Mouse (Mus musculus) CH12.LX (cell line): ENCODE data around the gene Tent5b. TPM values are rescaled to one million over a fixed set of nuclear protein-coding genes. Genes with fewer than 3 reads are reported as not detected.
A peak's percentile ranks its signal among the peaks of the same experiment; 100 is the strongest.

Experiments
- DNase-seq: peaks from one replicate; pipeline ENCODE4 v3.0.0-alpha.2; 2013; ENCODE audit errors: extremely low read depth
- H3K27ac ChIP-seq: 2 replicates; pipeline ENCODE4 v1.5.1; 2012; ENCODE audit warnings: low read depth, mild to moderate bottlenecking, control low read depth, moderate library complexity; ENCODE audit not compliant: insufficient read depth
- H3K27me3 ChIP-seq: replicated peaks from 2 replicates; pipeline ENCODE3; 2012; ENCODE audit warnings: inconsistent platforms
- H3K36me3 ChIP-seq, 2 experiments: replicated peaks in 1 of 2; 2 replicates each; pipeline versions ENCODE3 to v1.6.1; 2012; ENCODE audit warnings: inconsistent platforms in 1 of 2, low read length in 1 of 2, mild to moderate bottlenecking in 1 of 2, mixed read lengths in 1 of 2, moderate library complexity in 1 of 2; ENCODE audit not compliant: control insufficient read depth in 1 of 2, insufficient read depth in 1 of 2
- H3K4me1 ChIP-seq, 2 experiments: 2 replicates each; pipeline ENCODE4 v1.6.1; 2012; ENCODE audit warnings: inconsistent platforms in 1 of 2, moderate library complexity in 1 of 2; ENCODE audit not compliant: insufficient read depth in 2 of 2, control insufficient read depth in 1 of 2
- H3K4me2 ChIP-seq: 2 replicates; pipeline ENCODE4 v1.6.1; 2012; ENCODE audit warnings: low read depth, mild to moderate bottlenecking, control low read depth; ENCODE audit not compliant: poor library complexity, insufficient read depth, severe bottlenecking
- H3K4me3 ChIP-seq, 3 experiments: fragments of 150-350 bp in 1 of 3; sonication (generic) in 1 of 3; replicated peaks in 1 of 3; 2 replicates each; pipeline versions ENCODE3 to v1.5.1; 2011 to 2012; ENCODE audit warnings: low read depth in 2 of 3, low read length in 2 of 3, mild to moderate bottlenecking in 2 of 3, moderate library complexity in 2 of 3, control low read depth in 1 of 3, improper control_type of control experiment in 1 of 3, inconsistent platforms in 1 of 3, mixed read lengths in 1 of 3; ENCODE audit not compliant: poor library complexity in 1 of 3
- H3K79me2 ChIP-seq: replicated peaks from 2 replicates; pipeline ENCODE4 v1.6.1; 2012; ENCODE audit warnings: mild to moderate bottlenecking, moderate library complexity; ENCODE audit not compliant: control insufficient read depth, poor library complexity, insufficient read depth, severe bottlenecking; ENCODE audit errors: extremely low read depth
- H3K9ac ChIP-seq: 2 replicates; pipeline ENCODE4 v1.6.1; 2012; ENCODE audit warnings: low read depth, mild to moderate bottlenecking, control low read depth, moderate library complexity; ENCODE audit not compliant: insufficient read depth
- H3K9me3 ChIP-seq: replicated peaks from 2 replicates; pipeline ENCODE3; 2012; ENCODE audit warnings: low read length, inconsistent platforms, mixed read lengths
- BHLHE40 ChIP-seq: IDR thresholded peaks from 2 replicates; pipeline ENCODE4 v1.6.1; 2011; ENCODE audit warnings: mild to moderate bottlenecking, low read depth, low read length, improper control_type of control experiment
- CHD1 ChIP-seq: IDR thresholded peaks from 2 replicates; pipeline ENCODE4 v1.6.1; 2012; ENCODE audit warnings: low read depth, low read length, improper control_type of control experiment, inconsistent platforms
- CTCF ChIP-seq, 2 experiments: IDR thresholded peaks in 1 of 2; conservative IDR thresholded peaks in 1 of 2; 2 replicates each; pipeline ENCODE4 v1.5.1; 2011 to 2012; ENCODE audit warnings: low read depth in 2 of 2, low read length in 2 of 2, improper control_type of control experiment in 1 of 2, inconsistent platforms in 1 of 2, mild to moderate bottlenecking in 1 of 2, moderate library complexity in 1 of 2
- ELF1 ChIP-seq: IDR thresholded peaks from 2 replicates; pipeline ENCODE4 v1.6.1; 2014; ENCODE audit warnings: low read depth, mild to moderate bottlenecking, inconsistent platforms, low read length, improper control_type of control experiment
- EP300 ChIP-seq: IDR thresholded peaks from 2 replicates; pipeline ENCODE4 v1.6.1; 2011; ENCODE audit warnings: low read length, improper control_type of control experiment
- ETS1 ChIP-seq: conservative IDR thresholded peaks from 2 replicates; pipeline ENCODE4 v1.6.1; 2012; ENCODE audit warnings: low read depth, mild to moderate bottlenecking, inconsistent platforms, low read length, improper control_type of control experiment, moderate library complexity
- GABPA ChIP-seq: IDR thresholded peaks from 2 replicates; pipeline ENCODE4 v1.6.1; 2012; ENCODE audit warnings: low read depth, low read length, improper control_type of control experiment, inconsistent platforms; ENCODE audit not compliant: insufficient replicate concordance
- IRF4 ChIP-seq: IDR thresholded peaks from 2 replicates; pipeline ENCODE4 v1.6.1; 2014; ENCODE audit warnings: low read depth, mild to moderate bottlenecking, inconsistent platforms, low read length, improper control_type of control experiment
- JUND ChIP-seq: conservative IDR thresholded peaks from 2 replicates; pipeline ENCODE4 v1.6.1; 2011; ENCODE audit warnings: low read depth, low read length, improper control_type of control experiment
- KAT2A ChIP-seq: IDR thresholded peaks from 2 replicates; pipeline ENCODE4 v1.6.1; 2012; ENCODE audit warnings: low read length, improper control_type of control experiment, inconsistent platforms; ENCODE audit not compliant: insufficient replicate concordance
- MAZ ChIP-seq: IDR thresholded peaks from 2 replicates; pipeline ENCODE4 v1.6.1; 2012; ENCODE audit warnings: low read depth, mild to moderate bottlenecking, inconsistent platforms, low read length, improper control_type of control experiment, moderate library complexity
- NELFE ChIP-seq: IDR thresholded peaks from 2 replicates; pipeline ENCODE4 v1.6.1; 2011; ENCODE audit warnings: low read depth, low read length, improper control_type of control experiment
- POLR2A ChIP-seq: IDR thresholded peaks from 2 replicates; pipeline ENCODE4 v1.6.1; 2011; ENCODE audit warnings: low read depth, mild to moderate bottlenecking, improper control_type of control experiment, low read length
- RCOR1 ChIP-seq: conservative IDR thresholded peaks from 2 replicates; pipeline ENCODE4 v1.6.1; 2012; ENCODE audit warnings: low read depth, mild to moderate bottlenecking, inconsistent platforms, low read length, improper control_type of control experiment
- SIN3A ChIP-seq: IDR thresholded peaks from 2 replicates; pipeline ENCODE4 v1.6.1; 2012; ENCODE audit warnings: low read length, improper control_type of control experiment, inconsistent platforms
- SMC3 ChIP-seq: IDR thresholded peaks from 2 replicates; pipeline ENCODE4 v1.6.1; 2011; ENCODE audit warnings: low read depth, low read length, improper control_type of control experiment
- USF1 ChIP-seq: IDR thresholded peaks from 2 replicates; pipeline ENCODE4 v1.6.1; 2014; ENCODE audit warnings: low read depth, mild to moderate bottlenecking, inconsistent platforms, low read length, improper control_type of control experiment
- ZMIZ1 ChIP-seq: IDR thresholded peaks from 2 replicates; pipeline ENCODE4 v1.6.1; 2012; ENCODE audit warnings: low read depth, mild to moderate bottlenecking, inconsistent platforms, low read length, improper control_type of control experiment
- ZNF384 ChIP-seq: IDR thresholded peaks from 2 replicates; pipeline ENCODE4 v1.6.1; 2012; ENCODE audit warnings: low read depth, low read length, improper control_type of control experiment, inconsistent platforms
- dilution Hi-C: fragments of 300-500 bp; cut with MboI; formaldehyde crosslinking; loops from 2 replicates; pipeline ENCODE4 v1.14.3; 2020; ENCODE audit warnings: low sequenced_read_pairs; ENCODE audit not compliant: extremely low pct_unique_long_range_greater_than_20kb, extremely low pct_ligation_motif_present
- in situ Hi-C: fragments of 300-500 bp; cut with MboI; formaldehyde crosslinking; loops from 3 replicates; pipeline ENCODE4 v1.14.3; 2019; ENCODE audit warnings: low sequenced_read_pairs, low pct_ligation_motif_present, low pct_unique_long_range_greater_than_20kb, mixed read lengths
- polyA plus RNA-seq: library from polyadenylated mRNA; unstranded; fragments of >175 nt; gene quantifications from 2 replicates; pipeline ENCODE4 v1.2.1, GENCODE M21; 2012; ENCODE audit warnings: low read depth; ENCODE audit not compliant: insufficient read length
- total RNA-seq, 2 experiments: library from RNA; depleted of rRNA; stranded (reverse); fragments of 300-350 nt in 1 of 2; fragments of >200 nt in 1 of 2; gene quantifications; 2 replicates each; pipeline ENCODE4 v1.2.3; 2012 to 2014

The Tent5b gene
- total and polyA plus RNA-seq, 3 experiments = not detected

GRCm38 (mm10) chr4:133471135-133471821, 8.7 kb upstream of the Tent5b start:
- no peak overlapping the region for H3K27ac ChIP-seq
- in situ Hi-C loops (no loop called here), dilution Hi-C loops (no loop called here)
- TF ChIP-seq ETS1 (no peak), CTCF (conservative IDR thresholded peaks at IDR 0.05 in 1 of 2, IDR thresholded peaks at IDR 0.05 in 1 of 2; ENCODE audit: low read depth in 2 of 2, low read length in 2 of 2) (0 out of 4 replicates have a peak, but pooled peaks of 1 of the 2 experiments have one; percentile 8), KAT2A (no peak), RCOR1 (no peak), IRF4 (no peak), ZNF384 (peak; percentile 30; the same call in 1 of the 2 replicates), MAZ (no peak), EP300 (no peak), JUND (no peak), GABPA (no peak), ZMIZ1 (no peak), BHLHE40 (no peak), SIN3A (no peak), ELF1 (no peak), USF1 (no peak), CHD1 (no peak), POLR2A (no peak)
- H3K4me1 ChIP-seq = peaks cover 0 to 7% of the 10 kb centered on the region in 2 experiments; a peak in 2 of 4 replicates
- peaks cover 50% of the 10 kb centered on the region for H3K27me3 ChIP-seq
- no peak overlapping the region for H3K9ac ChIP-seq
- no peaks in the 10 kb centered on the region for H3K79me2 ChIP-seq
- H3K4me3 ChIP-seq = no peak overlapping the region
- no peak overlapping the region for H3K4me2 ChIP-seq
- H3K36me3 ChIP-seq = no peaks in the 10 kb centered on the region
- DNase-seq = no peak
- peaks cover 5% of the 10 kb centered on the region for H3K9me3 ChIP-seq

GRCm38 (mm10) chr4:133473833-133474232, 6.1 kb upstream of the Tent5b start:
- in situ Hi-C loops (no loop called here), dilution Hi-C loops (no loop called here)
- no peak overlapping the region for H3K9ac ChIP-seq
- peak; percentile 15; the same call in 1 of the 2 replicates for TF ChIP-seq SMC3
- TF ChIP-seq NELFE = no peak
- TF ChIP-seq CTCF (conservative IDR thresholded peaks at IDR 0.05 in 1 of 2, IDR thresholded peaks at IDR 0.05 in 1 of 2; ENCODE audit: low read depth in 2 of 2, low read length in 2 of 2) = peak in 1 of 2 experiments; percentile 39; a peak in 2 of 4 replicates
- peaks cover 67% of the 10 kb centered on the region for H3K27me3 ChIP-seq
- H3K4me1 ChIP-seq = peaks cover 0 to 3% of the 10 kb centered on the region in 2 experiments; a peak in 1 of 4 replicates
- no peaks in the 10 kb centered on the region for H3K36me3 ChIP-seq
- peaks cover 5% of the 10 kb centered on the region for H3K9me3 ChIP-seq
- no peaks in the 10 kb centered on the region for H3K79me2 ChIP-seq
- H3K27ac ChIP-seq = no peak overlapping the region
- no peak for DNase-seq
- H3K4me2 ChIP-seq = no peak overlapping the region
- no peak overlapping the region for H3K4me3 ChIP-seq
